Mouse (Mus musculus): ENCODE results near the gene Vars2. TPM values are rescaled to one million over a fixed set of nuclear protein-coding genes. Genes with fewer than 3 reads are reported as not detected.

Gene Vars2
- polyA plus RNA-seq, 1 experiment, result 18.1 TPM

- peak overlapping the region; percentile 60 for H3K4me3 ChIP-seq (ENCODE audit: insufficient read depth, low read depth, low read length)
- H3K27ac ChIP-seq (replicated peaks; ENCODE audit: low read depth, low read length), result peak overlapping the region; percentile 46
- peaks cover 2% of the 10 kb centered on the region; the same call in 1 of the 2 replicates for H3K4me1 ChIP-seq (ENCODE audit: control insufficient read depth, insufficient read depth, insufficient read length, low read length)
Measured at GRCm38 (mm10) chr17:35700371-35700961, 33.1 kb upstream of the Vars2 start.

- H3K27ac ChIP-seq (replicated peaks; ENCODE audit: low read depth, low read length), result peak overlapping the region; percentile 46
- peaks cover 2% of the 10 kb centered on the region; the same call in 1 of the 2 replicates for H3K4me1 ChIP-seq (ENCODE audit: control insufficient read depth, insufficient read depth, insufficient read length, low read length)
- H3K4me3 ChIP-seq (ENCODE audit: insufficient read depth, low read depth, low read length), result peak overlapping the region; percentile 60
Measured at GRCm38 (mm10) chr17:35699919-35700318, 32.5 kb upstream of the Vars2 start.

GRCm38 (mm10) chr17:35698501-35698883 is 31.1 kb upstream of the Vars2 start:
- Histone ChIP-seq H3K4me3 (ENCODE audit: insufficient read depth, low read depth, low read length) (no peak overlapping the region), H3K27ac (replicated peaks; ENCODE audit: low read depth, low read length) (no peak overlapping the region)

GRCm38 (mm10) chr17:35697759-35698500 is 30.5 kb upstream of the Vars2 start:
- no peak overlapping the region for H3K27ac ChIP-seq (replicated peaks; ENCODE audit: low read depth, low read length)
- no peak overlapping the region for H3K4me3 ChIP-seq (ENCODE audit: insufficient read depth, low read depth, low read length)
- H3K4me1 ChIP-seq (ENCODE audit: control insufficient read depth, insufficient read depth, insufficient read length, low read length), result no peaks in the 10 kb centered on the region

More at GRCm38 (mm10) chr17:35698501-35698883, 31.1 kb upstream of the Vars2 start:
- H3K4me1 ChIP-seq (ENCODE audit: control insufficient read depth, insufficient read depth, insufficient read length, low read length), result no peaks in the 10 kb centered on the region

DNA sequence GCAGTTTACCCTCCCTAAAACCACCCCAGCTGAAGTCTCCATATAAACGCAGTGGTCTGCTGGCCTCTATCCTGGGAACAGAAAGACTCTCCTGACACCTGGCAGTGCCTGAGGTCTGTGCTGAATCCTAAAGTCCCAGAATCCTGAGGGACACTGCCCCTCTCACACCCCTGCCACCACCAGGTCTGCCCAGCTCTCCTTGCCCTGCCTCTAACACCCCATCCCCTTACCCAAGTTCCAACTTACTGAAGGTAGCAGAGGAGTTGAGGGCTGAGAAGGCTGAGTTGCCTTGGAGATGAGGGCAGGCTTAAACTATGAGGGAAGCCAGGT is 30.0 kb upstream of the Vars2 start:
- Histone ChIP-seq H3K4me3 (ENCODE audit: insufficient read depth, low read depth, low read length) (no peak overlapping the region), H3K27ac (replicated peaks; ENCODE audit: low read depth, low read length) (no peak overlapping the region), H3K4me1 (ENCODE audit: control insufficient read depth, insufficient read depth, insufficient read length, low read length) (no peaks in the 10 kb centered on the region)

DNA sequence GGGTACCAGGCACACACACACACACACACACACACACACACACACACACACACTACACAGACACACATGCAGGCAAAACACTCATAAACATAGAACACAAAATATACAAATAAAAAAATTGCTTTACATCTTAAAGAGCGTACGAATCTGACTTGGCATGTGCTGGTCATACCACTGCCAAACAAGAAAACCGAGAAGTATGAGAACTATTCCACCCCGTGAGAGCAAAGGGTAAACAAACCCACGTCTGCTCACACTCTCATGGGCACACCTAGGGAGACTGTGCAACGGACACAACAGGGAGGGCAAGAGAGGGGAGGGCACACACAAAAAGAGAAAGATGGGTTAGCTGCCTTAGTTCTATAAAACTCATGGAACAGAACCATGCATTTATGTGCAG is 29.3 kb upstream of the Vars2 start:
- no peak overlapping the region for H3K27ac ChIP-seq (replicated peaks; ENCODE audit: low read depth, low read length)
- no peaks in the 10 kb centered on the region for H3K4me1 ChIP-seq (ENCODE audit: control insufficient read depth, insufficient read depth, insufficient read length, low read length)
- no peak overlapping the region for H3K4me3 ChIP-seq (ENCODE audit: insufficient read depth, low read depth, low read length)

- Histone ChIP-seq H3K27ac (replicated peaks; ENCODE audit: low read depth, low read length) (no peak overlapping the region), H3K4me1 (ENCODE audit: control insufficient read depth, insufficient read depth, insufficient read length, low read length) (no peaks in the 10 kb centered on the region), H3K4me3 (ENCODE audit: insufficient read depth, low read depth, low read length) (no peak overlapping the region)
Measured at GRCm38 (mm10) chr17:35695289-35695688, 27.9 kb upstream of the Vars2 start.

DNA sequence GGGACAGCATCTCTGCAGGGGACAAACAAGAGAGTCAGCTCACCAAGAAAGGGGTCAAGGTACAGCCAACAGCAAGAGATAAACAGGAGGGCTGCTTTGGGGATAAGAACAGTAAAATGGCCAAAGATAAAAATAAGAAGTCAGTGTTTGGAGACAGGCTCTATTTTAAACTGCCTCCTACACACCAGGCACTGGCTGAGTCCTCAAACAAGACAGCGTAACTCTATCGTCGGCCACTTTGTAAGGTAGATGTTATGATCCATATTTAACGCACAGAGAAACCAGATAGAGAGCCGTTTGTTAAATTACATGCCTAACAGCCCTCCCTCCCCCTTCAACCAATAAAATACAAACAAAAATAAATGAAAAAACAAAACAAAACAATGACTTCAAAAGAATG is 26.5 kb upstream of the Vars2 start:
- H3K4me1 ChIP-seq (ENCODE audit: control insufficient read depth, insufficient read depth, insufficient read length, low read length), result no peaks in the 10 kb centered on the region
- H3K27ac ChIP-seq (replicated peaks; ENCODE audit: low read depth, low read length), result no peak overlapping the region
- H3K4me3 ChIP-seq (ENCODE audit: insufficient read depth, low read depth, low read length), result no peak overlapping the region

GRCm38 (mm10) chr17:35692368-35692767 is 25.0 kb upstream of the Vars2 start:
- Histone ChIP-seq H3K4me1 (ENCODE audit: control insufficient read depth, insufficient read depth, insufficient read length, low read length) (no peaks in the 10 kb centered on the region), H3K4me3 (ENCODE audit: insufficient read depth, low read depth, low read length) (no peak overlapping the region), H3K27ac (replicated peaks; ENCODE audit: low read depth, low read length) (no peak overlapping the region)

DNA sequence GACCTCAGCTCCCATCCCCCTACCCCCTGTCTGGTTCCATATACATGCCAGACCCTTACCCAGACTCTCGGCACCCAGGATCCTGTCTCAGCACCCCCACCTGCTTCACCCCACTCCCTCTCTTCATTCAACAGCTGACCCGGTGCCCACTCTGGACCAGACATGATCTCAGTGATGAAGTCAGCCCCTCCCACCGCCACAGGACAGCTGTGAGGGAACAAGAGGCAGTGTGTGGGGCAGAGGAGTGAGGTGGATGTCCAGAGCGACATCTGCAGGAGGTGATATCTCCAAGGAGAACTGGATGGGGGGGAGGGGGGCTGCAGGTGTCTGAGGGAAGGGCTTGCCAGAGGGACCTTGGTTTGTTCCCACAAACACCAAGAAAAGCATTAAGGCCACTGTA is 24.4 kb upstream of the Vars2 start:
- no peak overlapping the region for H3K27ac ChIP-seq (replicated peaks; ENCODE audit: low read depth, low read length)
- H3K4me3 ChIP-seq (ENCODE audit: insufficient read depth, low read depth, low read length), result no peak overlapping the region
- no peaks in the 10 kb centered on the region for H3K4me1 ChIP-seq (ENCODE audit: control insufficient read depth, insufficient read depth, insufficient read length, low read length)

- no peaks in the 10 kb centered on the region for H3K4me1 ChIP-seq (ENCODE audit: control insufficient read depth, insufficient read depth, insufficient read length, low read length)
- H3K27ac ChIP-seq (replicated peaks; ENCODE audit: low read depth, low read length), result no peak overlapping the region
- H3K4me3 ChIP-seq (ENCODE audit: insufficient read depth, low read depth, low read length), result no peak overlapping the region
Measured at GRCm38 (mm10) chr17:35689936-35690645, 22.7 kb upstream of the Vars2 start.

- no peak overlapping the region for H3K4me3 ChIP-seq (ENCODE audit: insufficient read depth, low read depth, low read length)
- H3K27ac ChIP-seq (replicated peaks; ENCODE audit: low read depth, low read length), result no peak overlapping the region
- H3K4me1 ChIP-seq (ENCODE audit: control insufficient read depth, insufficient read depth, insufficient read length, low read length), result no peaks in the 10 kb centered on the region
Measured at GRCm38 (mm10) chr17:35688347-35689175, 21.2 kb upstream of the Vars2 start.

DNA sequence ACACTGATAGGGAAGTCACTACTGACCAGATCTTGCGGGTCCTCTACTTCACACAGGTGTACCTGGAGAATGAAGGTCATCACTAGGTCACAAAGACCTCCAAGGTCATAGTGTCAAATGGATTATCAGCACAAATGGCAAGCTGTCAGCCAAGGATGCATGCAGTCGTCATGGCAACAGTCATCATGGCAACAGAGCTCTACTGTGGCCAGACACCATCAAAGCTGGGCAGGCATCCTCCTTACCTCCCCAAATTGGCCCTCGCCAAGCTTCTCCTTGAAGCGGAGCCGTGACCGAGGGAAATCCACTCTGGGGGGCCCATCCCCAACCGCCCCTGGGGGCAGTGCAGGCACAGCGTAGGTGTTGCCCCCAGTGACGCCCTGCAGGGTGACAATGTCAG is 17.7 kb upstream of the Vars2 start:
- no peak overlapping the region for H3K27ac ChIP-seq (replicated peaks; ENCODE audit: low read depth, low read length)
- no peak overlapping the region for H3K4me3 ChIP-seq (ENCODE audit: insufficient read depth, low read depth, low read length)
- H3K4me1 ChIP-seq (ENCODE audit: control insufficient read depth, insufficient read depth, insufficient read length, low read length), result no peaks in the 10 kb centered on the region

DNA sequence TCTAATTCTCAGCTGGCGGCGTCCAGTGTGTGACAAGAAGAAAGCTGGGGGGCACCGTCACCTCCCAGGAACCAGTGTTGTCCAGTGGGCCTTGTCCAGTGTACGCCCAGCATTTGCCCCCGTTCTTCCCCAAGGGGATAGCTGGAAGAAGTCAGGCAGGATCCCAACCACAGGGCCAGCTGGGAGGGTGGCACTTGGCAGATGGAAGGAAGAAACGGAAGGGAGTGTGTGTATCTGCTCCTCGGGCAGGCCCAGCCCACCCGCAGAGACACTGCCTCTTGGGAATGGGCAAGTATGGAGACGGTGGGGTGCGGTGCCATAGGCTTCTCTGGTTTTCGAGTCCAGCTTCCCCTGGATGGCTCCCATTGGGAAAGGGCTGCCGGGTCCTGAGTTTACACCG is 14.6 kb upstream of the Vars2 start:
- H3K27ac ChIP-seq (replicated peaks; ENCODE audit: low read depth, low read length), result no peak overlapping the region
- no peak overlapping the region for H3K4me3 ChIP-seq (ENCODE audit: insufficient read depth, low read depth, low read length)
- H3K4me1 ChIP-seq (ENCODE audit: control insufficient read depth, insufficient read depth, insufficient read length, low read length), result no peaks in the 10 kb centered on the region

DNA sequence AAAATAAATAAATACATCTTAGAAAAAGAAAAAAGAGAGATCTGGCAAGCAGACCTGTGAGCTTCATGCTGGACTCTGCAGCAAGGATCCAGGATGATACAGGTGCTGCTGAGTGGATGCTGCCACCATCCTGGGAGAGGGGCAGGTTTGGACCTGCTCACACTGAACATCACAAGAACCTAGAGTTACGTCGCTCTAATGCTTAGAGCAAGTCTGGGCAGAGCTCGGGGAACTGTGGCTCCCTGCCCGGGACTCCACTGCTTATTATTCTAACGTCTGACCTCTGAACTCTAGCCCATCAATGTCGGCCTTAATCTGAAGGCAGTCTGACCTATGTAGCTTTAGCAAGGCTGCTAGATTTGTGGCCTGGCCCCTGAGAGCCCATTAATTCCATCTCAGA is 13.2 kb upstream of the Vars2 start:
- Histone ChIP-seq H3K27ac (replicated peaks; ENCODE audit: low read depth, low read length) (no peak overlapping the region), H3K4me3 (ENCODE audit: insufficient read depth, low read depth, low read length) (no peak overlapping the region)

More for the DNA sequence above, 13.2 kb upstream of the Vars2 start:
- no peaks in the 10 kb centered on the region for H3K4me1 ChIP-seq (ENCODE audit: control insufficient read depth, insufficient read depth, insufficient read length, low read length)

Data from brown adipose tissue, adult 24 weeks (tissue).